Mouse (Mus musculus) heart, embryonic 12.5 days (tissue): ENCODE data around the gene Ccdc85c. TPM values are rescaled to one million over a fixed set of nuclear protein-coding genes. Genes with fewer than 3 reads are reported as not detected.
A peak's percentile ranks its signal among the peaks of the same experiment; 100 is the strongest.

Source experiments
- ATAC-seq: fragments of 200-750 bp; cut with Nextera tagmentation; 2 replicates; pipeline ENCODE4 v1.8.0; 2017; ENCODE audit warnings: moderate TSS enrichment, moderate library complexity; ENCODE audit not compliant: insufficient number of reproducible peaks, low FRiP score
- H3K27ac ChIP-seq: fragments of 300-500 bp; sonication (generic); 2 replicates; pipeline ENCODE4 v1.5.1; 2016; ENCODE audit warnings: mild to moderate bottlenecking, moderate library complexity; ENCODE audit not compliant: poor library complexity, severe bottlenecking
- H3K27me3 ChIP-seq: fragments of 300-500 bp; sonication (generic); replicated peaks from 2 replicates; pipeline ENCODE4 v1.6.1; 2016; ENCODE audit warnings: mild to moderate bottlenecking, moderate library complexity
- H3K36me3 ChIP-seq: fragments of 300-500 bp; sonication (generic); 2 replicates; pipeline ENCODE4 v1.6.1; 2016; ENCODE audit warnings: mild to moderate bottlenecking, moderate library complexity
- H3K4me1 ChIP-seq: fragments of 300-500 bp; sonication (generic); replicated peaks from 2 replicates; pipeline ENCODE4 v1.6.1; 2016; ENCODE audit warnings: mild to moderate bottlenecking
- H3K4me2 ChIP-seq: fragments of 300-500 bp; sonication (generic); 2 replicates; pipeline ENCODE4 v1.6.1; 2016; ENCODE audit warnings: mild to moderate bottlenecking, moderate library complexity
- H3K4me3 ChIP-seq: fragments of 300-500 bp; sonication (generic); 2 replicates; pipeline ENCODE4 v1.5.1; 2016; ENCODE audit warnings: mild to moderate bottlenecking
- H3K9ac ChIP-seq: fragments of 300-500 bp; sonication (generic); 2 replicates; pipeline ENCODE4 v1.6.1; 2016; ENCODE audit warnings: mild to moderate bottlenecking, moderate library complexity
- H3K9me3 ChIP-seq: fragments of 300-500 bp; sonication (generic); replicated peaks from 2 replicates; pipeline ENCODE4 v1.6.1; 2016; ENCODE audit warnings: mild to moderate bottlenecking, moderate library complexity
- WGBS: fragments of 180-500 bp; shearing (Covaris S2); methylation state at CpG from one replicate; pipeline ENCODE4 v1.1.7; 2016; 5-methylcytosine and 5-hydroxymethylcytosine counted together
- polyA plus RNA-seq: library from polyadenylated mRNA; unstranded; fragments of >200 nt; fragmentation: Nextera tagmentation; extraction: Ambion mirVana; gene quantifications from 2 replicates; pipeline ENCODE4 v1.2.1, GENCODE M21; 2016

The Ccdc85c gene
- polyA plus RNA-seq, 1 experiment from 2014 or later, result 6.0 TPM

GRCm38 (mm10) chr12:108275920-108276822 lies 946 bp upstream of the Ccdc85c start:
- under 1% methylated on average over 45 of the region's 47 CpGs for WGBS
- H3K4me1 ChIP-seq, result peaks cover 57% of the 10 kb centered on the region
- peak; percentile 10 for ATAC-seq

GRCm38 (mm10) chr12:108275508-108275890 lies 274 bp upstream of the Ccdc85c start:
- H3K4me1 ChIP-seq, result peaks cover 64% of the 10 kb centered on the region
- H3K27ac ChIP-seq, result peak overlapping the region; percentile 44; the same call in 1 of the 2 replicates
- peaks cover 14% of the 10 kb centered on the region for H3K27me3 ChIP-seq
- H3K9ac ChIP-seq, result peak overlapping the region; percentile 77
- peak overlapping the region; percentile 99 for H3K4me2 ChIP-seq
- H3K9me3 ChIP-seq, result no peaks in the 10 kb centered on the region
- peak overlapping the region; percentile 62 for H3K4me3 ChIP-seq
- no peaks in the 10 kb centered on the region for H3K36me3 ChIP-seq
- WGBS, result under 1% methylated on average over 34 of the region's 37 CpGs
- ATAC-seq, result peak; percentile 97

More at GRCm38 (mm10) chr12:108275920-108276822, 946 bp upstream of the Ccdc85c start:
- Histone ChIP-seq H3K36me3 (no peaks in the 10 kb centered on the region), H3K27ac (peak overlapping the region; percentile 44; the same call in 1 of the 2 replicates), H3K9me3 (no peaks in the 10 kb centered on the region), H3K4me3 (peak overlapping the region; percentile 62), H3K4me2 (peak overlapping the region; percentile 99), H3K9ac (peak overlapping the region; percentile 77), H3K27me3 (peaks cover 14% of the 10 kb centered on the region)

- Histone ChIP-seq H3K9me3 (no peaks in the 10 kb centered on the region), H3K4me1 (peaks cover 76% of the 10 kb centered on the region), H3K36me3 (no peaks in the 10 kb centered on the region), H3K9ac (peak overlapping the region; percentile 81), H3K4me3 (peak overlapping the region; percentile 62), H3K4me2 (peak overlapping the region; percentile 99), H3K27ac (0 out of 2 replicates have a peak overlapping the region, but pooled peaks have one; percentile 4), H3K27me3 (peaks cover 14% of the 10 kb centered on the region)
- no peak for ATAC-seq
- WGBS, result under 1% methylated on average over 28 of the region's 35 CpGs
Observed at GRCm38 (mm10) chr12:108274313-108274595, 971 bp downstream of the Ccdc85c start.

GRCm38 (mm10) chr12:108273466-108274312 lies 1.5 kb downstream of the Ccdc85c start:
- H3K36me3 ChIP-seq, result no peaks in the 10 kb centered on the region
- no peak for ATAC-seq
- no peaks in the 10 kb centered on the region for H3K9me3 ChIP-seq
- H3K4me3 ChIP-seq, result peak overlapping the region; percentile 62
- H3K27me3 ChIP-seq, result peaks cover 9% of the 10 kb centered on the region
- peaks cover 82% of the 10 kb centered on the region for H3K4me1 ChIP-seq
- peak overlapping the region; percentile 81 for H3K9ac ChIP-seq
- WGBS, result 3% methylated on average over 21 of the region's 21 CpGs
- H3K27ac ChIP-seq, result no peak overlapping the region
- H3K4me2 ChIP-seq, result peak overlapping the region; percentile 99

GRCm38 (mm10) chr12:108272143-108272635 lies 3.0 kb downstream of the Ccdc85c start:
- Histone ChIP-seq H3K36me3 (no peaks in the 10 kb centered on the region), H3K9ac (no peak overlapping the region), H3K27ac (no peak overlapping the region), H3K27me3 (no peaks in the 10 kb centered on the region), H3K4me1 (peaks cover 79% of the 10 kb centered on the region), H3K4me3 (no peak overlapping the region), H3K9me3 (no peaks in the 10 kb centered on the region), H3K4me2 (peak overlapping the region; percentile 99)
- no peak for ATAC-seq
- WGBS, result 52% methylated on average over 7 of the region's 7 CpGs

GRCm38 (mm10) chr12:108271351-108272142 lies 3.7 kb downstream of the Ccdc85c start:
- Histone ChIP-seq H3K9me3 (no peaks in the 10 kb centered on the region), H3K4me2 (peak overlapping the region; percentile 99), H3K27ac (no peak overlapping the region; the same call in 1 of the 2 replicates), H3K27me3 (no peaks in the 10 kb centered on the region), H3K9ac (no peak overlapping the region), H3K4me1 (peaks cover 79% of the 10 kb centered on the region), H3K36me3 (no peaks in the 10 kb centered on the region), H3K4me3 (no peak overlapping the region)
- ATAC-seq, result no peak
- WGBS, result 51% methylated on average over 16 of the region's 16 CpGs

GRCm38 (mm10) chr12:108270240-108270919 lies 4.8 kb downstream of the Ccdc85c start:
- H3K4me2 ChIP-seq, result peak overlapping the region; percentile 99
- peak overlapping the region; percentile 22 for H3K27ac ChIP-seq
- H3K4me1 ChIP-seq, result peaks cover 89% of the 10 kb centered on the region
- no peak for ATAC-seq
- no peaks in the 10 kb centered on the region for H3K27me3 ChIP-seq
- no peaks in the 10 kb centered on the region for H3K9me3 ChIP-seq
- WGBS, result 33% methylated on average over 13 of the region's 13 CpGs
- no peak overlapping the region for H3K4me3 ChIP-seq
- peak overlapping the region; percentile 43; the same call in 1 of the 2 replicates for H3K9ac ChIP-seq
- no peaks in the 10 kb centered on the region for H3K36me3 ChIP-seq

GRCm38 (mm10) chr12:108269699-108270098 lies 5.5 kb downstream of the Ccdc85c start:
- Histone ChIP-seq H3K9me3 (no peaks in the 10 kb centered on the region), H3K4me2 (no peak overlapping the region), H3K4me1 (peaks cover 95% of the 10 kb centered on the region), H3K9ac (no peak overlapping the region), H3K36me3 (no peaks in the 10 kb centered on the region), H3K4me3 (no peak overlapping the region), H3K27me3 (no peaks in the 10 kb centered on the region), H3K27ac (no peak overlapping the region)
- WGBS, result 54% methylated on average over 5 of the region's 5 CpGs
- ATAC-seq, result no peak

GRCm38 (mm10) chr12:108268970-108269369 lies 6.3 kb downstream of the Ccdc85c start:
- H3K4me1 ChIP-seq, result peaks cover 95% of the 10 kb centered on the region
- H3K4me2 ChIP-seq, result no peak overlapping the region
- H3K27me3 ChIP-seq, result no peaks in the 10 kb centered on the region
- H3K9ac ChIP-seq, result no peak overlapping the region
- ATAC-seq, result no peak
- 89% methylated on average over 10 of the region's 10 CpGs for WGBS
- no peak overlapping the region for H3K4me3 ChIP-seq
- no peak overlapping the region for H3K27ac ChIP-seq
- no peaks in the 10 kb centered on the region for H3K9me3 ChIP-seq
- no peaks in the 10 kb centered on the region for H3K36me3 ChIP-seq

- Histone ChIP-seq H3K4me2 (no peak overlapping the region), H3K27ac (no peak overlapping the region), H3K4me1 (peaks cover 95% of the 10 kb centered on the region), H3K27me3 (no peaks in the 10 kb centered on the region), H3K9ac (peak overlapping the region; percentile 53; the same call in 1 of the 2 replicates), H3K9me3 (no peaks in the 10 kb centered on the region), H3K4me3 (no peak overlapping the region), H3K36me3 (no peaks in the 10 kb centered on the region)
- WGBS, result 47% methylated on average over 7 of the region's 7 CpGs
- ATAC-seq, result no peak
Observed at GRCm38 (mm10) chr12:108267653-108268052, 7.6 kb downstream of the Ccdc85c start.
